Mouse (Mus musculus): Measurements from ENCODE around the gene Morn3. TPM values are rescaled to one million over a fixed set of nuclear protein-coding genes. Genes with fewer than 3 reads are reported as not detected.

Morn3 gene
- total RNA-seq, 2 experiments from 2014 or later = not detected

DNA sequence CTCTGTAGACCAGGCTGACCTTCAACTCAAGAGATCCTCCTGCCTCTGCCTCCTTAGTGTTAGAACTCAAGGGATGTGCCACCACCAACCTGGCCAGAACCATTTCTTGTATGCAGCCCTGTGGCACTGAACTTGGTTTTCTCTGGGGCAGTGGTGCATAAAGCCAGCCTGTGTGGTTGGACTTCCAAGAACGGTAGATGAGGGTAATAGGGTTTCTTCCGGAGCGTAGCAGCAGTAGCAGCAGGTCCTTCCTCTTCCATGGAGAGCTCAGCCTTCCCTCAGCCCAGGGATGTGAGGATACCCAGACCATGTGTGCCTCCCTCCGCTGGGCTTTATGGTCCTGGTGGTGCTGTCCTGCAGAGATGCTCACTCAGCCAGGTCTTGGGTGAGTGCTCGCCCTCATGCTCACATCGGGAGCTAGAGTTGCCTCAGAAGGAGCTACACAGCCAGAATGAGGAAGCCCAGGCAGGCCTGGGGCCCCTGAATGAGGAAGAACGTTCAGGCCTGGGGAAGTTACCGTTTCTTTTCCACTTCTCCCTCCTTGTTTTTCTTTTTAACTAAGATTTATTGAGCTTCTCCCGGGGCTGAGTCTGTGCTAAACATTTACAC, 21.7 kb downstream of the Morn3 start:
- no peak for DNase-seq (ENCODE audit: low spot score)

DNA sequence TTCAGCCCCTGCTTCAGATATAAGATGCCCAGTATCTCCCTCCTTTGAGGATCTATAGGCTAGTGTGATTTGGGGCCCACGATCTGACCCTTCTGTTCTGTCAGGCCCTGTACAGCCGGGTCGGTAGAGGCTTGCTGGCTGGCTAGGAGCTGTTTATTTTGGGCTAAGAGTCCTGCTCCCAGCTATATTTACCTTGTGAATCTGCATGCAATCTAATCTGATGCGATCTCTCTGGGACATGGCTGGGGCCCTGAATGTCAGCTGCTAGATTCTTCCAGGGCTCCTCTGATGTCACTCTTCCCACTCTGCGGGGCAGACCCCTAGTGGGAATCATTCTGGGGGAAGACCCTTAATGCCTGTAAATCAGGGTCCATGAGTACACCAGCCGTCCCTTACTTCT, 22.5 kb downstream of the Morn3 start:
- peak; percentile 64 for DNase-seq (ENCODE audit: low spot score)

DNA sequence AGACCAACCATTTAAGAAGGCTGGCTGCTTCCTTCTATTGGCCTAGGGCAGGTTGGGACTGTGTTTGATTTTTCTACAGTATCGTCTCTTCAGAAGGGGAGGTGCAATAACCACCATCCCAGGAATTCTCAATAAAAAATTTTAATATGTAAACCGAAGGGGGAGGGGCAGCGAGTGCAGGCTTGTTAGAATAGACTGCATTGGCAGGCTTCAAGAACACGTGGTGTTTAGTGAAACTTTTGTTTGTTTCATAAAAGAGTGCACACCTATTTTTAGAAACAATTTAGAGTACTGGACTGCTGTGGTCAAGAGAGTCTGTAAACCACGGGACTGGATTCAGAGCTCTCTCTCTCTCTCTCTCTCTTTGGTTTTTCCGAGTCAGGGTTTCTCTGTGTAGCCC, 23.8 kb downstream of the Morn3 start:
- no peak for DNase-seq (ENCODE audit: low spot score)

DNA sequence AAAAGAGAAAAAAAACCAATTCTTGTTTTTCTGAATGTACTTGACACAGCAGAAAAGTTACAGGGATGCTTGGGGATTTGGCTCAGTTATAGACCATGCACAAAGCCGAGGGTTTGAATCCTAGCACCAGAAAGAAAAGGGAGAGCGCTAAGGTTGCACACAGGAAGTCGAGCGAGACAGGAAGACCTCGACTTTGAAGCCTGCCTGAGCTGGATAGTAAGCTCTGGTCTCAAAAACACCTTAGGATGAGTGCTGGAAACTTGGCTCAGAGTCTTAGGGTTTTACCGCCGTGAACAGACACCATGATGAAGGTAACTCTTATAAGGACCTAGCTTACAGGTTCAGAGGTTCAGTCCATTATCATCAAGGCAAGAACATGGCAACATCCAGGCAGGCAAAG, 25.4 kb downstream of the Morn3 start:
- DNase-seq (ENCODE audit: low spot score) = no peak

DNA sequence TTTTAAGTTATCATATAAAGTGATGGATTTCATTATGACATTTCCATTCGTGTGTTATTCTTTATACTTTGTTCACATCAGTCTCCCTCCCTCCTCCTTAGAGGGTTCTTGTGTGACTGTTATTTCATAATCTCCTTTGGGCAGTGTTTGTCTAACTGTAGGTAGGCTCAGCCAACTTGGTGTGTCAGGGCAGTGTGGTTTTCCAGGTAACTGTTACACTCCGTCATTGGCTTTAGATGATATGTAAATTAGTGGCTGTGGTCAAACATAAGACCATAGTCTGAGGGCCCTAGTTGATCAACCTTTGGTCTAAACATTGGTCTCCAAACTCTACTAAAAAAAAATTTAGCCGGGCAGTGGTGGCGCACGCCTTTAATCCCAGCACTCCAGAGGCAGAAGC, 26.4 kb downstream of the Morn3 start:
- DNase-seq (ENCODE audit: low spot score) = no peak

DNA sequence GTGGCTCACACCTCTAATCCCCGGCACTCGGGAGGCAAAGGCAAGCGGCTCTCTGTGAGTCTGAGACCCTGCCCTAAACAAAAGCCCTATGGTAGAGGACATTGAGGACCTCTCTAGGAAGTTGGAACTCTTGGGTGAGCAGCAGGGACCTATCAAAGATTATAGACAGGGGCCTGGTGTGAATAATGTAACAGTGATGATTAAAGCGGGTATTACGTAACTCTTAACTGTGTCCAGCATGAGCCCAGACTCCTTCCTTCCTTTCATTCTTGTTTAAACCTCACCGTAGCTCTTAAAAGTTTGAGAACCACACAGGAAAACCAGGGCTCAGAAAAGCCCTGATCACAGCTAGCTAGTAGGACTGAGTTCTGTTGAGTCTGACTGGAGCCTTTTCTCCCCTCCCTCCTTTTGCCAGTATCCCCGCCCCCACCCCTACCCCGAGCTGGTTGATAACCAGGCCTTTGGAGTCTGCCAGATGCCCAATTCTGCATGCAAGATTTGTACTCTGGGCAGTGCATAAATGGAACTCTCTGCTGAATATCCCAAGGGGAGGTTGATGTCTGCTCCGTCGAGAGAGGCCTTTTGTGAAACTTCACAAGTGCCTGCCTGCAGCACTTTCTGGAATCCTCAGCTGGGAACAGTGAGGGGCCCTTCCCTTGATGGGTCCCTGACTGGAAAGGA, 27.3 kb downstream of the Morn3 start:
- no peak for DNase-seq (ENCODE audit: low spot score)

DNA sequence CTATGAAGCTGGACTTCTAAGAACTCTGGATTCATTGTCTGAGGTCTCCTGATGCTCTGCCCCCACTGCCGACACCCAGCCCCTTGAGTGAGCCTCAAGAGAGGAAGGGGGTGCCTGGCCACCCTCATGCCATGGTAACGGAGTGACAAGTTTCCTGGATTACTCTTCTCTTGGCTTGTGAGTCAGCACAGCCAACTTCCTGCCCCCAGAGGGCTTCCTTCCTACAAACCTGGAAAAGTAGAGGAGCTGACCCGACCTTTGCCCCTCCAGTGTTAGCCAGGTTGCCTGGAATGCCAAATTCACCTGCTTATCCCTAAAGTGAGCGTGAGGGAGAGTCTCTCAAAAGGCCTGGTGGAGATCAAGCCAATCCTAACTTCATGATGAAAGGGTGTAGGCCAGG, 29.3 kb downstream of the Morn3 start:
- no peak for DNase-seq (ENCODE audit: low spot score)

DNA sequence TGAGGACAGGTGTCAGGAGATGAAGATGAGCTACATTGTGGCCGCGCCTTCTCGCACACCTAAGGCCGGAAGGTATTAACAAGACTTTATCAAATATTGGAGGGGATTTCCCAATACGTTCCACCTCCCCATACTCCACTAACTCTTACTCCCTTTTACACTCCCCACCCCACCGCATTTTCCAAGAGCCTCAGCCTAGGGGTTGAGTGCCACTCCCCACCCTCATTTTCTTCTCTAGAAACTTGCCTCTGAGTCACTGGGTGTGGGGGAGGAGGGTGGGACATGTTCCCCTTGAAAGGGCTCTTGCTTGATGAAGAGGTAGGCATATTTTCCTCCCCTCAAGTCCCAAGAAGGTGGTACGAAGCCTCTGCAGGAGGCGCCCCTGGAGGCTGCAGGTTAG, 30.9 kb downstream of the Morn3 start:
- DNase-seq (ENCODE audit: low spot score) = no peak

DNA sequence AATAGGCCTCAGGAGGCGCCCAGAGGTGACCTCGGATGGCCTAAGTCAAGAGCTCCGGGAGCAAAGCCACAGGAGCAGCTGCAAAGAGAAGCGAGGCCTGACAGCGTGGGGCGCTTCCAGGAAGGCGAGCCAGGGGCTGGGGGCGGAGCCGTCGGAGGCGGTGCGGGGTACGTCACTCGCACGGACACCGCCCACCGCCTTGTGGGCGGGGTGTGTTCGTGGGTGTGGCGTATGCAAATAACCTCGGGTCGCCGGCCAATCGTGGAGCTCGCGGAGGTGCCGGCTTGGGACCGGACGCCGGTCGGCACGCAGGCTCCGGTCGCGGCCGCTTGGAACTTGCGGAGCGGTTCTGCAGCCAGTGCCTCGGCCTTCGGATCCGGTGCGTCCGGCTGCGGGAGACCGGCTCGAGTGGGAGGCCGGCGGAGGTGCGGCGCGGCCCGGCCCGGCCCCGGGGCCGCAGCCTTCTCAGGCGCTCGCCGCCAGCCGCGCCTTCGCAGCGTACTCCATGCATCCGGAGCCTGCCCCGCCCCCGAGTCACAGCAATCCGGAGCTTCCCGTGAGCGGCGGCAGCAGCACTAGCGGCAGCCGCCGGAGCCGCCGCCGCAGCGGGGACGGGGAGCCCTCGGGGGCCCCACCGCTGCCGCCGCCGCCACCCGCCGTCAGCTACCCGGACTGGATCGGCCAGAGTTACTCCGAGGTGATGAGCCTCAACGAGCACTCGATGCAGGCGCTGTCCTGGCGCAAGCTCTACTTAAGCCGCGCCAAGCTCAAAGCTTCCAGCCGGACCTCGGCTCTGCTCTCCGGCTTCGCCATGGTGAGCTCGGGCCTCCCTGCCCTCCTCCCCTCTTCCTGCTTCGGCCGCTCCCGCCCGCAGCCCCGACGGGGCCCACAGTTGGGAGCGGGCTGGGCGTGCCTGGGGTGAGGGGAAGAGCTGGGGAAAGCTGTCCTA, 31.8 kb downstream of the Morn3 start, which contains the start of gene Orai1:
Gene Orai1 (plus strand): TSS at position 322 of the 949 bp plus-strand sequence.
- peak; percentile 99 for DNase-seq (ENCODE audit: low spot score)

DNA sequence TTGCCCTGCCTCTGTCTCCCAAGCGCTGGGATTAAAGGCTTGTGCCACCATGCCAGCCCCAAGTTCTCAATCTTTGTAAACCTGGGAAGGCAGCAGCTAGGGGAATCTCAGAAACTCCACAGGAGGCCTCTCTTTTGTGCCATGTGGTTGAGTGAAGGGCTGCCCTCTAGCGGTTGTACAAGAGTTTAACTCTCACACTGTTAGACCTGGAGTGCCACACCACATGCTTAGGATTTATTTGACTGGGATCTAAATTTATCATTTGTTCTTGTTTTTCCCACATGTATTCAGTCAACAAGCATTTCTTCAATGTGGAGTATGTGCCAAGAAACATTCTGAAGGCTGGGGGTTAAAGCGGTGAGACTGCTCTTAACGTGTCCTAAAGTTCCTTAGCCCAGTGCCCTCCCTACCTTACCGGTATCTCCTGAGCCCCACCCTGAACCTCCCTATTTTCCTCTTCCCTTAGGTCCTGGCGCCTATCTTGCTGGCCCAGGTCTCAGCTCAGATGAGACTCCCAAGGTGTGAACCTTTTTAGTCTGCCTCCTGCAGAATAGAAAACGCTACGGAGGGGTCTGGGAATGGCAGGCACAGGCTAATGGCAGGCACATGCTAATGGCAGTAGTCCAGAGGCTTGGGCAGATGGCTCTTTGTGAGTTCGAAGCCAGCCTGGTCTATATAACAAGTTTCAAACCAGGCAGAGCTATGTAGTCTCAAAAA, 33.1 kb downstream of the Morn3 start:
- DNase-seq (ENCODE audit: low spot score) = peak; percentile 82

DNA sequence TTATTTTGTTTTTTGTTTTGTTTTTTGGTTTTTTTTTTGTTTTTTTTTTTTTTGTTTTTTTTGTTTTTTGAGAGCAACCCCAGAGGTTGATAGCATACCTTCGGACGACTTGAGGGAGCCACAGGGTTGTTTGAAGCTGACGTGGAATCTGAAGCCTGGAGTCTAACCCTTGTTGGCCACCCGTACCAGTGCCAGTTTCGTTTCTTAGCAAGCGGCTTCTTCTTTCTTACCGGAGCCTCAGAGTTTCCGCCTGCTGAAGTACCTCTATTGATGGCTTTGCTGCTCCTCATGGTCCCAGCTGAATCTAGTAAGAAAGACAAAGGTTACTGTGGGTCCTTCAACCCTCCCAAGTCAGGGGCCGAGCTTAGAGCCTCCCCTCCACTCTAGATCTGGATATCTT, 35.1 kb downstream of the Morn3 start:
- no peak for DNase-seq (ENCODE audit: low spot score)

DNA sequence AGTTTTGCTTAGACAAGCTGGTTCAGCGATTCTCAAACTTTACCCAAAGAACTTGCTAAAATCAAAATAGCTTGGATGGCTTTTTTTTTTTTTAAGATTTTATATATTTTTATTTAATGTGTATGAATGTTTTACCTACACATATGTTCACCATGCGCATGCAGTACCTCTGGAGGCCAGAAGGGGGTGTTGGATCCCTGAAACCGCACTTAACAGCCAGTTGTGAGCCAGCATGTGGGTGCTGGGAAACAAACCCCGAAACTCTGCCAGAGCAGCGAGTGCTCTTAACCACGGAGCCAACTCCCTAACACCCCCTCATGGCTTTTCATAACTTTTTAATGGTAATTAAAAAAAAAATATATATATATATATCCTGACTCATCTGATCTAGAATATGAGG, 36.0 kb downstream of the Morn3 start:
- no peak for DNase-seq (ENCODE audit: low spot score)

DNA sequence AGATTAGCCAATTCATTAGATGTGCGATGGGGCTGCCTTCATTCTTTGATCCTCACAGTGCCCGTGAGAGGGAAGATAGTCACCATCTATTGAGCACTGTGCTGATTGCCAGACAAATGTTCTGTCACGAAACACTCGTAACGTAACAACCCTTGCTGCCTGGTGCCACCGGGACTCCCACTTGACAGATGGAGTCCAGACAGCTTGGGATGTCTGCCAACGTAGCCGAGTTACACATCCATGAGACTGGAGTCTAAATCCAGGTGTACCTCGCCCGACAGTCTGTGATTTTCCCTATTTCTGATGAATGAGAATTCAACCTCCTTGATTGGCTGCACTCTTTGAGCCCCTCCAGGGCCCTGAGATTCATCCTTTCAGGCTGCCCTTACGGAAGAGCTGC, 36.9 kb downstream of the Morn3 start:
- no peak for DNase-seq (ENCODE audit: low spot score)

DNA sequence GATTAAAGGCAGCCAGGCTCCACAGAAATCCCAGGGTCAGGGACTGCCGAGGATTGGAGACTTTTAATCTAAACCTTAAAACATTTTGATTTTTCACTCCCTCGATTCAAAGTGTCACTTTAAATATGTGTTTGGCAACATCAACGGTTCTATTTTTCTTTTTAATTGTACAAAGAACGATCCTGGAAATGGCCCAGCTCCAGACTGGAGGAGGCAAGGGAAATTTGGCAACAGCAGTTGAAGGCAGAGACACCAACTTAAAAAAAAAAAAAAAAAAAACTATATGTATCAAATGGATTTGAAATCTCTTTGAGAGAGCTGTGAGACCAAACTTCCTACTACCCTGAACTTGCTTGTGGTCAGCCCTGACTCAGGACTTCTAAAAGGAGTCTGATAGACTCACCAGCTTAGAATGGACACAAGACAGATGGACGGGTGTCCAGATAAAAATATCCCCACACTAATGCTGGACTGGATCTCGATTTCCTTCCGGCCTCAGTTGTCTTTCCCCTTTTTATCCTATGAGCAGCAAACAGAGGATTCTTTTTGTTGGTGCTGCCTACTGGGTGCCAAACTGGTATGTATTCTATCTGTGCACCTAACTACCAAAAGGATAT, 37.8 kb downstream of the Morn3 start:
- DNase-seq (ENCODE audit: low spot score) = peak; percentile 56

DNA sequence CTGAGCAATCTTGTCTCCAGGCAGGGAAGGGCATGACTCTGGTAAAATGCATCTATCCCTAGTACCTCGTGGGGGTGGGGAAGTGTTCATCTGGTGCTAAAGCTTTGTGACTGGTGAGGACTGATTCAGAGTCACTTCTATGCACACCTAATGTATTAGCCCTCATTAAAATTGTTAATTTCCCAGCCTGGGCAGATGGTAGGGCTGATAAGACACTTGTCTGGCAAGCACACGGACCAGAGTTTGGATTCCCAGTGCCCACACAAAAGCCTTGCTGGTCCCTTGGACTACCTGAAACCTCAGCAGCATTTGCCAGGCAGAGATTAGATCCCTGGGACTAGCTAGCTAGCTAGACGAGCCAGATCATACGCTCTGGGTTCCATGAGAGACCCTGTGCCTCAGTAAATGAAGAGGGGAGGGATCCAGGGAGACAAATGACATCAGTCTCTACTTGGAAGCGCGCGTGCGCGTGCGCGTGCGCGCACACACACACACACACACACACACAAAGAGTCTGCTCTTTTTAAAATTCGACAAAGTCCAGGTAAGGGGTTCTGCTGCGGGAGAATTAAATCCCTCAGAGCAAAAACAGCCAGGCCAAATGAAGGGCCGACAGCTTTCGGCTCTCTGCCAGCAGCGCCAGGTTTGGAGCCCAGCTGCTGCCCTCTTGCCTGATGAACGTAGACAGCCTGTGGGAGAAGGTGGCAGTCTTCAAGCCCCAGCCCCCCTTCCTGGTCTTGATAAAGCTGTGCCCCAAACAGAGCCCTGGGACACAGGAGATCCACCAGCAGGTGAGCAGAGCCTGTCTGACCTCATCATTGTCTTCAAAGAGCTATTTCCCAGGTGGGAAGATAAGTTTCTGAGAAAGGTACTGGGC, 40.9 kb downstream of the Morn3 start:
- DNase-seq (ENCODE audit: low spot score) = no peak

DNA sequence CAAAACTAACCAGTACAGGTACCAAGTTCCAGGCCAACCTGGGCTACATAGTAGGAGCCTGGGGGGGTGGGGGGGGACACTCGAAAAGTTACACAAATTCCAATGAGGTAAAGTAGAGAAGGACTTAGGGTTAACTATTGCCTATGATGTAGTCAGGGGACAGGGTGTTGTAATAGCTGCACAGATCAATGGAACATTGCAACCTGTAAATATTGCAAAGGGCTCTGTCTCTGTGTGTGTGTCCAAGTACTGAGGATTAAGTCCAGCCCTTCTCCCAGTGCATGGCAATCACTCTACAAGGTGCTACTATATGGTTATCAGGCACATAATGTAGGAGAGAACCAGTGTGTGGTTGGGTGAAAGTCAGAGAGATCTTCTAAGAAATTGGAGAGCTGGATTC, 45.9 kb downstream of the Morn3 start:
- no peak for DNase-seq (ENCODE audit: low spot score)

DNA sequence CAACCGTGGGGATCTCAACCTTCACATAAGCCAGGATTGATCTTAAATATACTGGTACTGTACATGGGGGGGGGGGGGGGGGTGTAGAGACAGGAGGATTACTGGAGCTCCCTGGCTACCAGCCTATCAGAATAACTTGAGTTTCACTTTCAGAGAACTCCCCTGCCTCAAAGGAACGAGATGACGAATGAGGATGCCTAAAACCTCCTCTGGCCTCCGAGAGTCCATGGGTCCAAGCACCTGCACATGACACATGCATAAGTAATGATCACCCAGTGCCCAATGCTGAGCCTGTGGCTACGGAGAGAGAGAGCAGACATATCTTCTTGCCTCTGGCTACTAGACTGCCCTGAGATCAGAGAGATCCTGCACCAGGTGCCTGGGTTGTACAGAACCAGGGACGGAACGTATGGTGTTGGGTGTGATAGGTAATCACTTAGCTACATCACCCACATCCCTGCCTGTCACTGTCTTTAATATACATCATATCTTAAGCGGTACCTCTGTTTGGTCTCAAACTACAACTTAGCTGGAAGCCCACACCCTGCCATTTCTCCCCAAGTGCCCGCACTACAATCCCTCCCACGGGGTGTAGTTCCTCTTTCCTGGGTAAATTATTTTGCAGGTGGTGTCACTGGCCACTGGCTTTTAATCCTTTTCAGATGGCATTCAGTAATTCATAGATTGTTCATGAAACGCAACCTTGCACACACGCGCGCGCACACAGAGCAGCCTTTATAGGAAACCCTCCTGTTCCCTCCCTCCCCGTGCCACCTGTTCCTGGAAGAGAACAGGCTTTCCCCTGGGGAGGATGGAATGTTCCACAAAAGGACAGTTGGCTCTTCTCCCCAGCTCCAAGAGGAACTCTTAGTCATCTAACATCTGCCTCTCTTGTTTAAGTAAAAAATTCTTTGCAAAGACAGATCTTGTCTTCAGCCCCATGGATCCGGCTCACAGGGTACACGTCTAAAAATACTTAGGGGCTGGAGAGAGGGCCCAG, 49.3 kb downstream of the Morn3 start:
- no peak for DNase-seq (ENCODE audit: low spot score)

DNA sequence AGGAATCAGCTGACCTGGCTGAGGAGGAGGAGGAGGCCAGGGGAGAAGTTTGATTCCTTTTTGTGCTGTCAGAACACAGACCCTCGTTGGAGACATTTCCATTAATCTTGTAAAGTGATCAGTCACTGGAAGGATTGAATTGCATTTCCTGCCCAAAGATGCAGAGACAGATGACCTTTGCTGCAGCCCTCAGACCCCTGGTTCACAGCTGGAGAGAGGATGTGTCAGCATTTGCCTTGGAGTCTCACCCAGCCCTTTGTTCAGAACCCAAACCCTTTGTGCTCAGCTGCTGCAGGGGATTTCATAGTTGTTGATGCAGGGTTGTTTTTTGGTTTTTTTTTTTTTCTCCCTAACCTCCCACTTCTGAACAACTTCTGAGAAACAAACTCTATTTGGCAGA, 51.9 kb downstream of the Morn3 start:
- no peak for DNase-seq (ENCODE audit: low spot score)

DNA sequence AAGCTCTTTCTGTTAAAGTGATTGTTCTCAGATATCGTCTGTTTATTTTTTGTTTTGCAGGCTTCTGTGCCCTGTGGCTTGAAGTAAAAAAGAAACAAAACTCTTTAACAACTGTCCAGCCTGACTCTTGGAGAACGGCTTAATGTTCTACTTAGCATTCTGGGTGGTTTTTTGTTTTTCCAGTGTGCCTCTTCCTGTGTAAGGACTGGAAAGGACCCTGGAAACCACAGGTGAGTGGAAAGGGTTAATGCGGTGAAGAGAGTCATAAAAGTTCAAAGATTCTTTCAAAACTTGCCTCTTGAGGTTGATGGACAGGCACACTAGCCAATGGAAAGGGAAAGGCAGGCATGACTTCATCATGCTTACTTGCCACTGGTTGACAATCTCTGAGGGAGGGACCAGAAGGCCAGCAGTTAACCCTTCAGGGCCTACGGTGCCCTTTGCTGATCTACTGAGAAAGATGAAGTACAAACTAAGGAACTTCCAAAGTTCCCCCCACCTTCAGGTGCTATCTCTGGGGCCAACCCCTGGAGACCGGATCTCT, 52.4 kb downstream of the Morn3 start:
- DNase-seq (ENCODE audit: low spot score) = peak; percentile 94

Data from gastrocnemius, adult 18-20 months (tissue).